Mouse (Mus musculus): Measurements from ENCODE around the gene Ebpl.
A peak's percentile ranks its signal among the peaks of the same experiment; 100 is the strongest.

Ebpl gene

DNA sequence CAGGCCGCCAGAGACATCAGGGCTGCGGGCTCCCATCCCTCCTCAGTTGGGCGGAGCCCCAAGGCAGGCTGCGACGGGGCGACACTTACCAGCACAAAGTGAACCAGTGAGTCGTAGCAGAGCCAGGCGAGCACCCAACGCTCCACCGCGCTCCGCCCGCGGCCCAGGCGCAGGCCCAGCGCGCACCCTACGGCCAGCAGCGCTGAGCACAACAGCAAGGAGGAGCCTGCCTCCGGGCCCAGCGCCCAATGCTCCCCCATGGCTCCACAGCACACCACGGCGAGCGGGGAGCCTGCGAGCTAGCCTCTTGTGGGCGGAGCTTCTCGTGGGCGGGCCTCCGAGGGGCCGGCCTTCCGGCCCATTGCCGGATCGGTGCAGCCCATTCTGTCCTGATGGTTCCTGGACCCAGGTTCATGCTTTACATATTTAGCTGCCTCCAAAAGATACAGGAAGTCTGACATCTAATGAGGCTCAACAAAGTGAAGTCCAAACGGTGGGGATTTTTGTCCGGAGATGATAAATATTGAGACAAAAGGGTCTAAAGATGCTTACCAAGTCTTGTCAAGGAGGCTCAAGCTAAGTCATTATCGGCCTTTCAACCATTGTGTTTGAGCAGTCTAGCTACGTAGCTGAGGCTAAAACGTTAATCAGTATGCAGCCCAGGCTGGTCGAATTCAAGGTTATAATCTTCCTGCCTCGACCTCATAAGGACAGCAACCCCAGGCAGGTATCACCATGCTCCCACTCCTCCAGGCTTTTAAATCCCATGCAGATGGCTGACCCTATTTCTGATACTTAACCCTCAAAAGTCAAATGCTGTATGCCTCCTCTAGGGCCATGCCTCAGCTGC is at the start of gene Ebpl:
Ebpl (minus strand) TSS at position 309 of the 850 bp plus-strand sequence.
- peak; percentile 64 to 74 for DNase-seq (ENCODE audit: low read depth in 1 of 2, low spot score in 2 of 2)

DNA sequence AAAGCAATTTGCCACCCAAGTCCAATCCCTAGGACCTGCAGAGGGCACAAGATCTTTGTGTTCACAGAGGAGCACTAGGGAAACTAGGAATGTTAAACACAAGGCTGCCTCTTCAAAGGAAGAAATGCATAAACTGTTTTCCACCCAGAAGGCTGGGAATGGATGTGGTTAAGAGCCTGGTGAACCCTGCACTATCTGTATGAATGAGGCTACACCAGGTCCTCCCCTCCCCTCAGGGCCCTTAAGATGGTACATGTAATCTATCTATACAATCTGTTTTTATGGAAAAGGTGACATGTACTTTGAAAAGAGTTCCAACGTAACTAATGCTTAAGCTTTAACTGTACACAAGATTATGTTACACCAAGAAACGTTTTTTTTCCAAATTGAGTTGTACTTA is 49.8 kb upstream of the Ebpl start:
- no peak for DNase-seq (ENCODE audit: low read depth in 1 of 2, low spot score in 2 of 2)

DNA sequence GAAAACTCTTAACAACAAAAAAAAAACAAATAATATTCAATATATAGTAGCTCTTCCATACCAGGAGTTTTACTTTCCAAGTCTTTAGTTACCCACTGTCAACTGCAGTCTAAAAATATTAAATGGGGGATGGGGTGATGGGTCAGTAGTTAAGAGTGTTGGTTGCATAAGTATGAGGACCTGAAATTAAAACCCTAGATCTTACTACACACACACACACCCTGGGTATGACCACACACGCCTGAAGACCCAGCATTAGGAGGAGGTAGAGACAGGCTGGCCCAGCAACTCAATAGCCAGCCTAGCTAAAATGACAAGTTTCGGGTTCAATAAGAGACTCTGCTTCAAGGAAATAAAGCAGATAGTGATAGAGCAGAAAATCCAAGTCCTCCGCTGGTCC is 46.8 kb upstream of the Ebpl start:
- no peak for DNase-seq (ENCODE audit: low read depth in 1 of 2, low spot score in 2 of 2)

DNA sequence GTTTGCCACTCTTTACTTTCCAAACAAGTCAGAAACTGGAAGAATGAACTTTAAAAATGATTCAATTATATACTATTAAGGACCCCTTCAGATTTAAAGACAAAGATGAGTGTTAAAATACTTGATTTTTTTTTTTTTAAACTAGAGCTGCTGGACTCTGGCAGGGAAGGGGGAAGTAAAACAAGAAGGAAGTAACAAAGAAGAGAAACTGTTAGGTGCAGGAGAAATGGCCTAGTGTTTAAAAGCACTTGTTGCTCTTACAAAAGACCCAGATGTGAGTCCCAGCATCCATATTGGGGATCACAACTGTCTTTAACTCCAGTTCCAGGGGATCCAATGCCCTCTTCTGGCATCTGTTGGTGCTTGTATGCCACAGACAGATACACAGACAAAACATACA is 45.5 kb upstream of the Ebpl start:
- DNase-seq (ENCODE audit: low read depth in 1 of 2, low spot score in 2 of 2) = no peak

DNA sequence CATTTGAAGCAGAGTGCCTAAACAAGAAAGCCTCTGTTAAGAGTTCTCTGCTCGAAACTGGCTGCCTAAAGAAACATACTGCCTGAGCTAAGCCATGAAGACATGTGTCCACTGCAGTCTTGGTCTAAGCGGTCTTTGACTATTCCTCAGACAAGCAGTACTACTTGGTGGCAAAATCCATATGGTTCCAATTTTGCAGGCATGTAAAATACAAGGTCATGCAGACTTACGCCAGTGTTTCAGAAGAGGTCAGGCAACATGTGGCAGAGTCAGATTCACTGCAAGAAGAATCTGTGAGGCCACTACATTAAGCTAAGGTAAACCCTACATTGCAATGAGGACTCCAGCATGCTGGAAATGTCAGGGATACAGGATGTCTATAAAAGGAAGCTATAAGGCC is 44.7 kb upstream of the Ebpl start:
- no peak for DNase-seq (ENCODE audit: low read depth in 1 of 2, low spot score in 2 of 2)

DNA sequence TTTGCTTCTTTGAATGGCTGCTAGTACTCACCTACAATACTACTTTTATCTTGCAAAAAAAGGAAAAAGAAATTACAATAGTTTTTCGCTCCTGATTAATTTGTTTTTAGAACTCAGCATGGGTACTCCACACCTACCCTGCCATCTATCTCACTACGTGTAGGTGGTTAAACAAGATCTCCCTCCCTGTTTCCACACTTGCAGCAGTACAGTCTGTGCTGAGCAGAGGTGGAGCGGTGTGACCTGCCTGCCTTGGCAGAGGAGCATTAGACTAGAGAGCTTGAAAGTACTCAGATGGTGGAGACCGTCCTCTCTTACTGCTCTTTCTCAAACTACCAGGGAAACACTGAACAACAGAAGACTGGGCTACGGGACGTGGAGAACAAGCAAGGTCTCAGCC is 34.5 kb upstream of the Ebpl start:
- DNase-seq (ENCODE audit: low read depth in 1 of 2, low spot score in 2 of 2) = no peak

DNA sequence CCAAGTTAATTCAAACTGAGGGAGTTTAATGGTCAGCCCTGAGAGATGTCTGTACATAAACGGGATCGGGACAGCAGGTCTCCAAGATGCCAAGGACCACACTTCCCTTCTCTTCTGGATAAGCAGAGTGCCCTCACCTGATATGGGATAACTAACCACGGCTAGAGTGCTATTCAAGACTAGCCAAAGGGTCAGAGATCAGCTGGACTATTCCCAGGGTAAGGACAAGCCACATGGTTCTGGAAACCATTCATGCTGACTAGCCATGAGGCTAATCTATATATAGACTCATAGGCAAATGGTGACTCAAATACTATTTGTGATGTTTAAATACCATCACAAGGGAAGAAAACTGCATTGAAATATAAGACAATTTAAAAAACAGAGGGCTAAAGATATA is 30.3 kb upstream of the Ebpl start:
- no peak for DNase-seq (ENCODE audit: low read depth in 1 of 2, low spot score in 2 of 2)

DNA sequence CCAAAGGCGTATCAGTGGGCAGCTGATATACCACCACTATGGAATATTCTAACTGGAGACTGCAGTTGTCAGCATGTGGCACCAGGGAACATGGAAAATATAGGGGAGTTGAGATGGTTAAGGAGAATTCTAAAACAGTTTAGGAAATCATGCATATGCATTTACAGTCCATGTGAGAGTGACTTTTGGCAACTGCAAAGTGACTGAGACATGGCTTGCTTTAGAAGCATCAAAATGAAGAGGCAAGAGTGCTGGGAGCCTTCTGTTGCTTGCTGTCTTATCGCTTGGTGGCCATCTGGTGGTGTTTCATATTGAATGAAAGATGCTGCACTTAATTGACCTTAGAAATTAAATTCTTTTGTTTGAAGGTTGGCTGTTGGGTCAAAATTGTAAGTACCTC is 7.1 kb upstream of the Ebpl start:
- no peak for DNase-seq (ENCODE audit: low read depth in 1 of 2, low spot score in 2 of 2)

DNA sequence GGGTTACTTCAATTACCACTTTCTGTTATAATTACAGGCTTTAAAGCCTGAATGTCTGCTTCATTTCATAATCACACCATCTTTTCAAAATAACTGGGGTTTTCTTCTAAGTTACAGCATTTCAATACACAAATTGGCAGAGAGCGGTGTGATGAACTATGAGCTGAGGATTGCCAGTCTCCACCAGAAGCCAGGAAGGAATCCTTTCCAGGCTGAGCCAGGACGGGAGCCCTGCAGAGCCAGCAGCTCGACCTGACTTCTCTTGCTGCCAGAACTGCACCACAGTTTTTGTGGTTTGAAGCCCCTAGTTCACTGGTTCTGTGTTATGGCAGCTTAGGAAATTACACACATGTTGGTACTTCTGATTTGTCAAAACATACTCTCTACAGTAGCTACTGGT is 4.4 kb upstream of the Ebpl start:
- no peak for DNase-seq (ENCODE audit: low read depth in 1 of 2, low spot score in 2 of 2)

DNA sequence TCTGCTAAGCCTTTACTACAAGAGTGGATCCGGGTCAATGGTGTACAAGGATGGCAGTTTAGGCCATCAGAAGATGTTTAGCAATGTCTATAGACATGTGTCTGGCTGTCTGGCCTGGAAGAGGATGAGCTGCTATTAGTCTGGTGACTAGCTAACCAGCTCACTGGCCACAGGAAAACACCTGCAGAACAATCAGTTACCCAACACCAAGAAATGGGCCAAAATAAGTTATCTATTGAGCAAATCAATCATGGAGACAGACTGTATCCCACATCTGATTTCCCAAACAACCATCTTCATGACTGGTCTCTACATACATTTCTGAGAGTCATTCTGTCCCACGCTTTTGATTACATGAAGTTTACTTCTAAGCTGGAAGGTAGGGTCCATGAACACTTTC is 3.5 kb upstream of the Ebpl start:
- no peak for DNase-seq (ENCODE audit: low read depth in 1 of 2, low spot score in 2 of 2)

DNA sequence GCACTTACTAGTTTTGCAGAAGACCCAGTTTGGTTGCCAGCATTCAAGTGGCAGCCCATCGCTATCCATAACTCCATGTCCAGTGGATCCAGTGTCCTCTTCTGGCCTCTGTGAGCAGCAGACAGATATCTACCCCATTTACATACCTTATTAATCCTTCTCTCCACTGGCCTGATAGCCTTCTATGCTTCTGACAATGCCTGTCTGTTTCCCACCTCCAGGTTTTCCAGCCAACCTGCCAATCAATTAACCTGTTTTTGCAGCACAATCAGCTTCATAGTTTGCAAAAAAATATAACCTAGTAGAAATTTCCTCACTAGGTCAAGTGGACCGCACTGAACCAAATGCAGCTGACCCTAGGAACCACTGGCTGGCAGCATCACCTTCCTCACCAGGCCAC is 2.0 kb upstream of the Ebpl start:
- no peak for DNase-seq (ENCODE audit: low read depth in 1 of 2, low spot score in 2 of 2)

DNA sequence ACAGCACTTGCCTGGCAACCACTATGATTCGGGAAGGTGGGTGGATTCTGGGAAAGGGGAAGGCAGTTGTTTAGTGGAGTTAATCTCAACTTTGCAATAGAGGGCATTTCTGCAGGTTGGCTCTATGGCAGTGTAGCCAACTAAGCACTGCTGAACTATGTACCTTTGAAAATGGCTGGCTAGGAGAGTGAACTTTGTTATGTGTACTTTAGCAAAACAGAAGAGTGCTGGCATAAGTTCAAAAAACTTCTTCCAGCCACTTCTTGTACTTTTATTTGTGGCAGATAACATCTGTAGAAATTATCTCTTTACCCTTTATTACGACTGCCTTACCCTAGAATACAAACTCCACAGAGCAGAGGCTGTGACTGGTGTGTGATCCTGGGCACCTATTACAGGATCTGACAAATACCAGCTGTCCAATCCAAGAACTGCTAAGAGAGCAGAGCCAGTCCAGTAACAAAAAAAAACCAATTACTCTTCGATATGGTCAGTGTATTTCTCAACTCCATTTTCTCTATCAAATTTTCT is 807 bp upstream of the Ebpl start:
- DNase-seq (ENCODE audit: low read depth in 1 of 2, low spot score in 2 of 2) = no peak

DNA sequence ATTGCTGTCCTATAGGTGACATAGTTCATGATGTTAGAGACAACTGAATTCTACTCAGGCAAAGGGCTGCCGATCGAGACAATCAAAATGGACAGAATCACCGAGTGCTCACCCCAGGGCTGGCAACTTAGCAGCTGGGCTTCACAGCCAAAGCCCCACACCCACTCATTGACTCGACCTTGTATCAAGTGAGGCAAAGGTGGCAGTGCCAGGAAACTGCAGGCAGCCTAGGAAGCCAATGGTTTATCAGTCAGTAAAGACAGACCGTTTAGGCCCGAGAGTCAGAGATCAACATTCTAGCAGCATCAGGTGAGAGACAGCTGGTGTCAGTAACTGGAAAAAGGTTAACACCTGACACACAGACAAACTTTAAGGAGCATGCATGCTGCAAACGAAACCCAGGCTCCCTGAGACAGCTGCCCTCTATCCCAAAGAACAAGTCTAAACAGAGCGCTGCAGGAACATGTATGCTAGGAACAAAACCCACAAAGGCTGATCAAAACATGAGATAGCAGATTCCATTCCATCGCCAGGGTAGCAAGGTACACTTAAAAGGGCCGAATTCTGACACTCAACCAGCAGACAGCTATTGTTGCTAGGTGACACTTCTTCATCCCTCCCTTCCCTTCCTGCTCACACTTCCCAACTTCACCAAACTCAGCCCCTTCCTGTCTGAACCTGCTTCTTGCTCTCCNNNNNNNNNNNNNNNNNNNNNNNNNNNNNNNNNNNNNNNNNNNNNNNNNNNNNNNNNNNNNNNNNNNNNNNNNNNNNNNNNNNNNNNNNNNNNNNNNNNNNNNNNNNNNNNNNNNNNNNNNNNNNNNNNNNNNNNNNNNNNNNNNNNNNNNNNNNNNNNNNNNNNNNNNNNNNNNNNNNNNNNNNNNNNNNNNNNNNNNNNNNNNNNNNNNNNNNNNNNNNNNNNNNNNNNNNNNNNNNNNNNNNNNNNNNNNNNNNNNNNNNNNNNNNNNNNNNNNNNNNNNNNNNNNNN is 5.7 kb downstream of the Ebpl start:
- no peak for DNase-seq (ENCODE audit: low read depth in 1 of 2, low spot score in 2 of 2)

DNA sequence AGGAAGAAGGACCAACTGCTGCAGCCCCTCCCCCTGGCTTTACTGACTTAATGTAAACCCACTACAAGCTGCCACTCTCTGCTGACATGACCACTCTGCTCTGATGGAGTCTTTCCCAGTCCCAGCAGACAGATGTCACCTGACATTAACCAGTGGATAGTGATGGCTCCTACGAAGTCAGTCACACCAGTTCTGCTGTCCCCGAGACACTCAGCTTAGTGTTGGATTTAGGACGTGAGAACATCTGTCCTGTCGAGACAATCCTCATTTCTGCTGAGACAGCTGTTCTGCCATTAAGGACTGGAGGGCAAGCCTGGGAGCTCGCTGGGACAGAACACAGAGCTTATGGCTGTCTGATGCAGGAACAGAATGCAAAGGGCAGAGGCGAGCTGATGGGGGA is 9.4 kb downstream of the Ebpl start:
- DNase-seq (ENCODE audit: low read depth in 1 of 2, low spot score in 2 of 2) = no peak

DNA sequence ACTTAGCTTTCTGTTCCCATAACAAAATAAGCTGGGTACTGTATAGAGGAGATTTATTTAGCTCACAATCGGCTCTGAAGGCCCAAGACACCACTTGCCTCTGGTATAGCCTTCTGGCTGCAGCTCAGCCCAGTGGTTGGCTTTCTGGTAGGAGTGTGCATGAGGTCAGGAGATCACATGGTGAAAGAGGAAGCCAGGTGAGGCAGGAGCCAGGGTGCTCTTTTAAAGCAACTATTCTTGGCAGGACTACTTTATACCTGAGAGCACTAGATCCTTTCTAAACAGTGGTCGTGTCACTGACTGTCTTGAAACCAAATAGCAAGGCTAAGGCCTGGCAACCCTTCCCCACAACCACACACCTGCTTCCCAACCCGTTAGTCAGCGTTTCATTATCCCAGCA is 10.4 kb downstream of the Ebpl start:
- no peak for DNase-seq (ENCODE audit: low read depth in 1 of 2, low spot score in 2 of 2)

DNA sequence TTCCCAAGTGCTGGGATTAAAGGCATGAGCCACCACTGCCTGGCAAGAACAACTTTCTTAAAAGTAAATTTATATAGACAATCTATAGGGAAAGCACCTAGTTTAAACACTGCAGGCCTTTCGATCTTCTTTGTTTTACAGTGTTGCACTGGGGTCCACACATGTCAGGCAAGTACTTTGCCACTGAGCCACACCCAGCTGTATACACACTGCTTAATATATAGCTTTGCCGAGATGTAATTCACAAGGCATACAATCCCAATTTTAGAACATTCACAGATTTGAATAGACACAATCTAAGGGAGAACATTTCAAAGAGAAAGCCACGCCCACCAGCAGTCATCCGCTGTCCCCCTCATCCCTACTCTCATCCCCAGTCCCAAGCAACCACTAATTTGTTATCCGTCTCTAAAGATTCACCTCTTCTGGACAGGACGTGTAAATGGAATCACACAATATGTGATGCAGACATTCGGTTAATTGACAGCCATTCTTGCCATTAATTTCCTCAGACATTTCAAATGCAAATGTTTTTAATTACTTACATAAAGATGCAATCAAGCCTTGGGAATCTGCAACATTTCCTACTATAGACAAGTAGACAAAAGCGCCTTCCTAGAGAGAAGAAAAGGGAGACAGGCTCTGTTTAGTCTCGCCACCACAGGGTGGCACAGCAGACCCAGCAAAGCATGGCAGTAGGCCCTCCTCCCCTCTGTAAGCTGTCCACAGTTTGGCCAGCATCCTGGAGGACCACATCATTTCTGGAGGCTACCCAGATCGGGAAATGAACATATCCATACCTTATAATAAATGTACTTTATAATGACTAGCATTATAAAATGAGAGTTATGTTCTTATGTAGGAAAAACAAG is 13.2 kb downstream of the Ebpl start:
- DNase-seq (ENCODE audit: low read depth in 1 of 2, low spot score in 2 of 2) = no peak

DNA sequence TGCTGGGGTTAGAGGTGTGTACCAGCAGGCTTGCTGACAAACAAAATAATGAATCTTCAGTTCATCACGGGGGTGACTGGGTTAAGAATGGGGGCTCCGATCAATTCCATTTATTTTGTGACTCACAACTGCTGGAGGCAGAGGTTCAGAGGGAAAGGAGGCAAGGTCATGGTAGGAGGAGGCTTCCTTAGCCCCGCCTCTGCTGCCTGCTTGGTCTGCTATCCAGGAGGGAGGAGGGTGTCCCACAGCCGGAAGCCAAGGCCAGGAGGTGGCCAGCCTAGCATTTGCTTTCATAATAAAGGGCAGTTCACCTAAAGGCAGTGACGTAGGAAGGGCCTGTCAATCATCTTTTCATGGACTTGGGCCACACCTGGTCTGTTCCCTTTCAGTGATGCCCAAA is 15.6 kb downstream of the Ebpl start:
- no peak for DNase-seq (ENCODE audit: low read depth in 1 of 2, low spot score in 2 of 2)

DNA sequence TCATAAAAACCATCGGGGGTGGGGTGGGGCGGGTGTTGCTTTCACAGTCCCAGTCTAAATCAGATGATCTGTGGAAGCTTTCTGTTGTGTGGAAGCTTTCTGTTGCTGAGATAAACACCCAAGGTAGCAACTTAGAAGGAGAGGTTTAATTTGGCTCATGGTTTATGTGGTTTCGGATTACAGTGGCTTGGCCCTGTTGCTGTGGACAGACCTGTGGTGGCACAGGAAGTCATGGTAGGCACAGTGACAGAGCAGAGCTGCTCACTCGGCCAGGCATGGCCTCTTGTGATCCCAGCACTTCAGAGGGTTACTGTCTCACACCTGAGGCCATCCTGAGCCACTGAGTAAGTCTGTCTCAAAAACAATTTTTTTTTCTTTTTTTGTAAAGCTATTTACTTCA is 20.9 kb downstream of the Ebpl start:
- DNase-seq (ENCODE audit: low read depth in 1 of 2, low spot score in 2 of 2) = no peak

DNA sequence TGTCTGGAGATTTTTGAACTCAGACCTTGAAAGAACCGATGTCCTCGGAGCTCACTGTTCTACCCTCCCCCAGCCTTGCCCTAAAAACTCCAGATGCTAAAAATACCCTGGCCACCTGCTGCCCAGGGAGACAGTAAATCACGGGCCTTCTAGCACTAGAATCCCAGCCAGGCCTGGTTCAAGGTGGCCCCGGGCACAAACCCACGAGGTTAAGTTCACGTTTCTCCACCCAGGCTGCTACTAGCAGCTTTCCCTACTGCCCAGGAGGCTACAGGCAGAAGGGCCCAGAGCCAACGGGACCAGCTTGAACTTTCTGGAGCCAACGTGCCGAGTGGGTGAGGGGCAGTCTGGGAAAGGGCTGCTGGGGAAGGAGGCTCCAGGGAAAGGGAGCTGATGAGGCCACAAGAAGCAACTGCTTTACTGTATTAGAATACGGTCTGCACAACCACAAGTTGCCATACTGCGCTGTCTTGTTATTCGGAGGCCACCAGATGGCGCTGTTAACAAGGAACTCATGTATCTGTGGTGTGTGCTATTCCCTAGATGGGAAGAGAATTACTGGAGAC is 29.2 kb downstream of the Ebpl start:
- DNase-seq (ENCODE audit: low read depth in 1 of 2, low spot score in 2 of 2) = peak; percentile 28 to 46

DNA sequence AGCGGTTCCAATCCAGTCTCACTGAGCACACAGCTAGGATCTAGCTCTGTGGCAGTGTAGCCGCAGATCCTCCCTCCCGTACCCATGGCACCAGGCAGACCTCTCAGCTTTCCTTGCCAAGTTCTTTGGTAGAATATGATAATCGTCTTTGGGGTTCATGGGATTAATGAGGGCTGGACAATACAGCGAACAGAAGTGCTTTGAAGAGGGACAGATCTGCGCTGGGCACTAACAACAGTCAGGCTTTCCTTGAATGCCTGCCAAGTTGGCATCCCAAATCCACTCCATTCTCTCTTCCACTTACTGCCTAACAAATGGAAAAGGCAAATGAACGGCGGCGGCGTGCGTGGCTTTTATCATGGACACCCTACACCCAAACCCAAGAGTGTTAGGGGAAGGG is 29.6 kb downstream of the Ebpl start:
- no peak for DNase-seq (ENCODE audit: low read depth in 1 of 2, low spot score in 2 of 2)
